Mouse (Mus musculus) urinary bladder, postnatal 36 days (tissue): ENCODE data around the gene Gm20388.
"Not testable (repeated sequence)": the region's sequence is repeated elsewhere in the genome, so short reads cannot be mapped to it uniquely, and the experiment has no call there.

Experiments used
- DNase-seq, 2 experiments: peaks; one replicate each; pipeline ENCODE4 v3.0.0; 2022; ENCODE audit warnings: low spot score in 2 of 2, mixed read lengths in 1 of 2

Gene Gm20388

DNA sequence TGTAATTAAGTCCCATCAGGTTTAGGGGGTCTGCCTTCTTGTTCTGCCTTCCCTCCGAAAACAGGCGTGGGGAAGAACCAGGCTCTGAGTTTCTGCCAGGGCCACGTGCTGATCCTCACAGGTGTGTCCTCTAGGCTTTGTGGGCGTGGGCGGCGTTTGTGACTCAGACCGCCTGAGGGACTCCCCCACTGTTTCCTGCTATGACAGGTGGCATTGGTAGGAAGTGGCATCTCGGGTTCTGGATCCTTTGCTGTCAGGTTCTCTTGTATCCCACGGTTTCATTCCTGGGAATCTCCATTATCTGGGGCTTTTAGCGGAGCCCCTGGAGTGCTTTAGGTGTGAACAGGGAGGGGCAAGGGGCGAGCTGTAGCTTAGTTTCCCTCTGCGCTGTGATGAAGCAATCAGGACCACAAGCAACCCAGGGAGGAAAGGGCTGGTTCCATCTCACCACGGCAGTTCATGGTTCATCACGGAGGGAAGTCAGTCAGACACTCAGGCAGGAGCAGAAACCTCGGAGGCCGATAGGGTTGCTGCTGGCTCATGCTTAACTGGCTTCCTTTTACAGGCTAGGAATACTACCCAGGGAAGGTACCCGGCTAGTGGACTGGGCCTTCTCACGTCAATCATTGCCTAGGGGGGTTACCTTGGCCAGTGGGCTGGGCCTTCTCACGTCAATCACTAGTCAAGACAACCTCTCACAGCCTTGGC is 791.3 kb downstream of the Gm20388 start:
- peak in 1 of 2 experiments; percentile 36 for DNase-seq

GRCm38 (mm10) chr8:120704203-120704602 is 793.6 kb downstream of the Gm20388 start:
- no peak for DNase-seq

DNA sequence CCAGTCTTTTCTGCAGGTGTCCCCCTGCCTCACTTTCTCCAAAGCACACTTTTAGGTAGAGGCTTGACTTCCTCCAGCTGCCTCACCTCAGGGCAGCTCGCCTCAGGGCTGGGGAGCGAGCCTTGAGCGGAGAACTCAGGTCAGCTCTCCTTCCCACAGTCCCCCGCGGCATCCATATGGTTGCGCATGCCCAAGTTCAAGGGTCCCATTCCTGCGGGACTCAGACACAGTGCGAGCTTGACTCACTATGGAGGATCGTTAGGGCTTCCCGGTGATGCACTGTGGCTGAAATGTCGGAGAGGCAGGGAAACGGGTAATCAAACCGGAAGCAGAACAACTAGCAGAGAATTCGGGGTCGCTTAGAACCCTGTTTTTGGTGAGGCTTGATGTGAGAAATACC is 794.5 kb downstream of the Gm20388 start:
- DNase-seq: no peak

DNA sequence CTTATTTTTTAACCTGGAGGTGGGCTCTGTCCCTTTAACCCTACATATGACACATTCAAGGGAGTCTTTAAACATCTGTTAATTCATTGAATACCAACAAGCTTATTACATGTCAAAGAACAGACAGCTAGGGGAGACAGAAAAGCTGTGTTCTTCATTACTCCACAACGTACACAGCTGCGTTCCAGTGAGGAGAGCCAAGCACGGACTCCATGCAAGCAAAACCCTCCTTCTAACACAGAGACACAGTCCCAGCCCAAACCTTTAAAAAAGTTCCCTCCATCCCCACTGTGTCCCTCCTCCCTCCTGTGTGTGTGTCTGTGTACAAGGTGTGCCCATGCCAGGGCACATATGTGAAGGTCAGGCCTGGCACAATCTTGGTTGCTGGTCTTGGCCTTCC is 795.6 kb downstream of the Gm20388 start:
- DNase-seq: no peak

DNA sequence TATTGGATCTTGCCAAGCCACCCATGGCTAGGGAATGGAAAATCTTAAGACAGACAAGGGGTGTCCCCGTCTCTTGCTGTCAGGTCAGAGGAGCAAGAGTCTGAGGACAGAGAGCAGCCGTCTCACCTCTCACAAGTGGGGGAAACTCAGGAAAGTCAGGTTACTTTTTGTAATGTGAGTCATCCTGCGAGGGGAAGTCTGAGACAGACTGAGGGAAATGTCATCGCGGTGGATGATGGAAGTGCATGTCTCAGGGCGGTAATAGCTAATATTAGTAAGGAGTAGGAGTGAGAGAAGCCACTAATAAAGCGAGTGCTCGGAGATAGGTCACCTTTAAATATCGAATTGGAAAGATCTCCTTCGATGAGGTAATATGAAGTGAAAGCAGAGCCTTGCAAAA is 798.5 kb downstream of the Gm20388 start:
- no peak for DNase-seq

DNA sequence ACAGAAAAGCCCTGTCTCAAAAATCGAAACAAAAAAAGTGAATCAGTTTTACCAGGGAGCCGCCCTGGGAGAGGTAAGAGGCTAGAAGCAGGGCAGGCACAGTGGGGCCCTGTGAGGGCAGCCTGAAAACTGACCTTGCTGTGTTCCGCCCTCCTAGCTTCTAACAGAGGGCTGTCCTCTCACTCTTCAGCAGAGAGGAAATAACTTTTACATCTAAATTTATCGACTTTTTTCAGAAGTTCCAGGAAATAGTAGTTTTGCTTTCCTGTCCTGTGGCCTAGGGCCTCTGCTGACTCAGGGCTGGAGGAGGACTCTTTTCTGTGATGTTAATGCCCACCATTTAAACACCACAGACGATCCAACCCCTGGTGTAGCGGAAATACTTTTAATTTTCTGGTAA is 804.6 kb downstream of the Gm20388 start:
- no peak for DNase-seq

DNA sequence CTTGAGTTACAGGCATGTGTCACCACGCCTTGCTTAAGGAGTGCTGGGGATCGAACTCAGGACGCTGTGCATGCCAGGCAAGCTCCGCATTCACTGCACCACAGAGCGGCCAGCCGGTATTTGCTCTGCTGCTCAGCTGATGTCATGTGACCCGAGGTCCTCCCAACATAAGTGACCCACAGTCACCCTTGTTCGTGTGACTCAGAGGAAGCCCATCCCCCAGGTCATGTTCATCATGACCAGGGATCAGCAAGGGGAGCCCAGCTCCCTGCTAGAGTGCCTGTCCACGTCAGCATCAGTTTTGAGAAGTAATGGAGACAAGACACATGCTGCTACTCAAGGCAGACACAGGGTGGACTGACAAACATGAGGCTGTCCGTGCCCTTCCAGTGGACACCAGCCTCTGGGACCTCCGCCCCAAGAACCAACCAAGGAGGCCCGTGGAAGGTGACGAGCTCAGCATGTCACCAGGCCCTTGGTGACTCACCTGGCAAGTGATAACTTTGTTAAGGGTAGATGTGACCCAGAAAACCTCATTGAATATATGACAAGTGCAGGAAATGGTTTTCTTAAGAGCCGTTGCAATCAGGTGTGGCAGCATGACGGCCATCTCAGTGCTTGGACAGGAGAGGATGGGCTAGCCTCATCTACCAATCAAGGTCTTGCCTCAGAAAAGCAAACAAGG is 805.5 kb downstream of the Gm20388 start:
- no peak for DNase-seq

DNA sequence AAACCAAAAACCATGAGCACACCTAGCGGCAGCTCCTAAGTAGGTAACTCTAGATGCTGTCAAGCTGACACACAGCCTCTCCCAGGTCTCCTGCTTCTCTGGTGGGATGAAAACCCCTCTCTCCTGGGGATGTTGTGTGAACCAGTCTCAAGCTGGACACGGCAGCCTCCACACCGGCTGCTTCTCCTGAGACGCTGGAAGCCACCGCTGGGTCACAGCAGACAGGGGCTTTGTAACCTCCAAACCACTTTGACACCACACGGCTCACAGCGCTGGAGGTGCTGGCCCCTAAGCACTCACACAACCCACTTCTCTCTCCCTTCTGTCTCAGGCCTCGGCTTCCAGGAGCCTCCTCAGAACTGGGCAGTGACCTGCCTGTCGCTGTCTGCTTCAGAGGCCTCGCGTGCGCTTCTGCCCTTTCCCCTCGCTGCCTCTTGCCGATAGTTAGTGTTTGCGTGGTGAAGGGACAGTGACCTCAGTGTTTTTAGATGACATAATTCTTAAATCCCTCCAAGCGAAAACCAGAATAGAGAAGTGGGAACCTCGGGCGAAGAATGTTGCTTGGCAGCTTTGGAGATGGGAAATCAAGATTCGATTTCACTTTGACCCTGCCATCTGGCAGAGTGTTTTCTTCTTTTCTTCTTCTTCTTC is 809.1 kb downstream of the Gm20388 start:
- DNase-seq: no peak

DNA sequence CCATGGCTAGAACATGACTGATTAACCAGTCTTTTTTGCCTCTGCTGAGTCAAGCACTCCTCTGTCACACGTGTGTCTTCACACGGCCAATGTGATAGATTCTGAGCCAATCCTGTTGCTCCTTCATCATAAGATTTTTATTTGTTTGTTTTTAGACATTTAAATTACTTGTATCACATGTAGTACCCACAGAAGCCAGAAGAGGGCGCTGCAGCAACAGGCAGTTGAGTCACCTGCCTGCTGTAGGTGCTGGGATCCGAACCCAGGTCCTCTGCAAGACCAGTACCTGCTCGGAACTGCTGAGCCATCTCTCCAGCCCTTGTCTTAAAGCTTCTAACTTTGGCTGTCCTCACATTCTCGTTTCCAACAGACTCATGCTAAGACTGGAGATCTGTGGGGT is 812.4 kb downstream of the Gm20388 start:
- DNase-seq: no peak

- DNase-seq: not testable (repeated sequence)
These were observed 813.5 kb downstream of the Gm20388 start for GRCm38 (mm10) chr8:120724096-120724495.

DNA sequence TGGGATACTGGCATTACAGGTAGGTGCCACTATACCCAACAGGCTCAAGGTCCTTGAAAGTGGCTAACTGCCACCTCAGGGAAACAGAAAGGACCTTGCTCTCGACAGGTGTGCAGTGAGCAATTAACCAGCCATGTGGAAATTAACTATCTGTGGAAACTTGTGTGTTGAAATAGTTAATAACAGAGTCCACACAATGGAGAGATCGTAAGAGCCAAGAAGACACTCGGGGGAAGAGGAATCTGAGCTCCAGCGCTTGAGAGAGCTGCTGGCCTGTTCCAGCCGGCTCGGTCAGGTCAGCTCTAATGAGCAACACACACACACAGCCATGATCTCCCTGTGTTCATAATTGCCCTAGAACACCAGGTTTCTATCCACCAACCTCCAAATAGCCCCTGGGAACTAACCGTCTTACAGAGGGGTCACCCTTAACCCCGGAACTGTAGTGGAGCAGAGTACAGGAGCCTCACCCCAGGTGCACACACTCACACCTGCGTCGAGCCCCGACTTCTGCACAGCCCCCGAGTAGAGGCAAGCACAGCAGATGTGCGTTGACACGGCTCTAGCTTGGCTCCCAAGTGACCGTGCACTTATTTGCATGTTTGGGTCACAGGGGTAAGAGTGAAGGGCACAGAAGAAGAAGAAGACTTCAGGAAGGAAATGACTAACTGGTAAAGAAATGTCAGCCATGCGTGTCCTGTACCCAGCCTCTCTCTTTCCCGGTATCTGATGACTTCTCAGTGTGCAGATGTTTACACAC is 814.4 kb downstream of the Gm20388 start:
- DNase-seq: no peak

- DNase-seq: no peak
These were observed 814.9 kb downstream of the Gm20388 start for GRCm38 (mm10) chr8:120725576-120725950.

GRCm38 (mm10) chr8:120726051-120726450 is 815.4 kb downstream of the Gm20388 start:
- no peak for DNase-seq

DNA sequence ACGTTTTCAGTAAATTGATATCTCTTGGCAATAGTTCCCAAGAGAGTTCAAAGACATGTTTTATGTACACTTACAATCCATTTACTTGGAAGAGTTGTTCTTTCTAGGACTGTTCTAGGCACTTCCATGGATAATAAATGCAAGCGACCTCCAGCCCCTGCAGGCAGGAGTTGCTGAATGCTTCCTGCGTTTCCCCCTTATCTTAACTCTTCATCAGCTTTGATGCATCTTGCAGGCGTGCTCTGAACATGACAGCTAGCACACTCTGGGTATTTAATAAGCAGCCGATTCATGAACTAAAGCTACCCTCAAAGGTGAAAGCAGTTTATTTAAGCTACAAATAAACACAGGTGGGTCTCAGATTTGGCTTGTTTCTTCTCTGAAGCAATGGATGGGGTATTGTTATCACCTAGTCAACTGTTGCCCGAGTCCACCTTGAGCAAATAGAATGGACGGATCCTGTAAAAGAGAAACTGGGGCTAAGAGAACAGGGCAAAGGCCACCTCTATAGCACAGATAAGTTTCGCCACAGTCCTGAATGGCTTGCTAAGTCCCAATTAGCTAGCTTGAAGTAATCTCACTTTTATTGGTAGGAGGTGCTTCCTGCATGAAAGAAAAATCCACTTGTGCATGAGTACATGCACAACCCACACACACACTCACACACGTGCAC is 818.0 kb downstream of the Gm20388 start:
- no peak for DNase-seq

DNA sequence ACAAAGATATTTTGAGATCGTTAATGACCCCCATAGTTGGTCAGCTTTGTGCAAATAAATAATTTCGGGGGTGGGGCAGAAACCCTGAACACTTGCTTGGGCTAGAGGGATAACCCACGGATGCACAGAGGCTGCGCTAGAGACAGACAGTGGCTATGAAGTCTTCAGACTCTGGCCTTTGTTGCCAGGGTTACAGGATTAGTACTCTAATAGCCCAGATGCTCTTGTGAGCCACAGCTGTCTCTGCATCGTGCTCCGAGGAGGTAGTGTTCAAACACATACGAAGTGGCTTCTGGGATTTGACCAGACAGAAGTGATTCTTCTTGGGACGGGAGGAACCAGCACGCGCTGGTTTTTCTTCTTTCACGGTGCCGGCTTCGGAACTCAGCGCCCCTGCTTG is 820.9 kb downstream of the Gm20388 start:
- DNase-seq: no peak

DNA sequence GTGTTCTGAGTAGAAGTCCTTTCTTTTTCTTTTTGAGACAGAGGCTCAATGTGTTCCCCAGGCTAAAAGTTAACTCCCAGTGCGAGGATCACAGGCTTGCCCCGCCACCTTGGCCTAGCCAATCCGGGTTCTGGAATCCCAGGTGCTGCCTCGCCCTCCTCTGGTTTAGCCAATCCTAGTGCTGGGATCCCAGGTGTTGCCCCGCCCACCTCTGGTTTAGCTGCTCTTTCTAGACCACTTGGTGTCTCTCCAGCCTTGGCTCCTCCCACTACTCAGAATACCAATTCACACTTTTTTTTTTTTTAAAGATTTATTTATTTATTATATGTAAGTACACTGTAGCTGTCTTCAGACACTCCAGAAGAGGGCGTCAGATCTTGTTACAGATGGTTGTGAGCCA is 821.4 kb downstream of the Gm20388 start:
- no peak for DNase-seq

DNA sequence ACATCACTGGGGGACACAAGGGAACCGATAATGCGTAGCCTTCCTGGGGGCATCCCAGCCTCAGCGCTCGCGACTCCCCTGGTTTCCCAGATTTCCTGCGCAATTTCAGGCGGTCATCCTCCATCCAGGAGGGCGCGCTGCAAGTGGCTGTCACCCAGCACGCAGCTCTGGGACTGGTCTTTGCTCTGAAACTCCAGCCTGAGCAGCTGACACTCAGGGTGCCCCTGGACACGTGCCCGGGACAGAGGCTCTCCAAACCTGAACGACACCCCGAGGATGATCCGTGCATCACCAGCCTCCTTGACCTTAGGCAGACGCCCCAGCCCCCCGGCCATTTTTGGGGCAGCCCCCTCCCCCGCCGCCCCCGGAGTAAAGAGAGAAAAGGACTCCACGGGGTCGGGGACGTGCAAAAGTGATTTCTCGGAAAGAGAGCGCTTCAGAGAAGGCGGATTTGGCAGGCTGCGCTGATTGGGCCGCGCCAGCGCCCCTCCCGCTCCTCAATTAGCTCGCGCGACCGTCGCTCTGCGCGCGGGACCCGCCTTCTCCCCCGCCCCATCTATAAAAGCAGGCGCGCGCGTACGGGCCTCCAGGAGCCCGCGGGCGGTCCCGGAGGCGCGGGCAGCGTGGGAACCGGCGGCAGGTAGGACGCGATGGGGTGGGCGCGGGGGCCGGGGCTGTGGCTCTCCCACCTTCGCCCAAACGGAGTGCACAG is 825.3 kb downstream of the Gm20388 start, which contains the start of gene Irf8:
Gene Irf8 (plus strand): TSS at position 589 of the 712 bp plus-strand sequence.
- peak; percentile 78 to 87 for DNase-seq

- DNase-seq: peak; percentile 38 to 48
These were observed 825.8 kb downstream of the Gm20388 start for GRCm38 (mm10) chr8:120736486-120736885.

- DNase-seq: no peak
These were observed 826.5 kb downstream of the Gm20388 start for GRCm38 (mm10) chr8:120737166-120737565.

DNA sequence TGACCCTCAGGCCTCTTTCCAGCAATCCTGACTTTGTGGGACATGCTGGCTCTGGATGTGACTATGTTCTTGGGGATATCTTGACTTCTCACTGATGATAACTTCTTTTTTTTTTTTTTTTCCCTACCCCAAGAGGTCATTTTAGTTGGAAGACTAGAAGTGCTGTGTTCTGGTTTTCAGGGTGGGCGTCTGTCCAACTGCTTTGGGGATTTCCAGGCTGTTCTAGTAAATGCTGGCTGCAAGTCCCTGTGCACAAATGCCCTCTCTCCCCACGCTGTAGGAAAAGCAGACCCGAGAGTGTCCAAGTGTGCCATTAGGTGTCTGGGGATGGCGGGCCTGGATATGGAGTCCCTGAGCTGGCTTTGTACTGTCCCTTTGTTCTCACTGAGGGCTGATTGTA is 828.1 kb downstream of the Gm20388 start:
- DNase-seq: no peak

DNA sequence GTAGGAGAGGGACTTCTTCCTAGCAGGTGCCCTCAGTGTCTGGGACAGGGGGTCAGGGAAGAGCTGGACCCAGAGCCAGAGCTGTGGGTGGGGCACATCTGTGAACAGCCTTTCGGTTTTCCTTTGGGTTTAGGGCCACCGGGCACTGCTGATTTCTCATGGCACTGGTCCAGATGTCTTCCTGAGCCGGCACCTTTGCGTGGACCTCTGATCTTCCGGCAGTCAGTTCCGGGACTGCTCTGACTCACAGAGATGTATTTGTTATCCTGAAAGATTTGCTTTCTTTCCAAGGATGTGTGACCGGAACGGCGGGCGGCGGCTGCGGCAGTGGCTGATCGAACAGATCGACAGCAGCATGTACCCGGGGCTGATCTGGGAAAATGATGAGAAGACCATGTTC is 828.9 kb downstream of the Gm20388 start:
- DNase-seq: no peak
